In genomic region chr1:44125590-44125989, GRCm38 (mm10) we compare ENCODE assay signal across 22 mouse cellular contexts. TPM values are rescaled to one million over a fixed set of nuclear protein-coding genes. Genes with fewer than 3 reads are reported as not detected.
DNase-seq lines count a peak whose midpoint lies in the region; ATAC-seq and TF ChIP-seq lines count a peak whose summit lies in the region.
"Had no signal": no experiment of that assay in that cellular context is flagged by ENCODE, and none has a peak within 500 bp of the region (broad histone marks: within the 10 kb centered on the region; RNA-seq: fewer than 3 reads in every experiment).

No protein-coding gene starts in this region.

- WGBS in hindbrain, embryonic 10.5 days, result 95% methylated on average over 4 of the region's 4 CpGs

- no peaks in the 10 kb centered on the region for H3K79me2 ChIP-seq in CH12.LX (replicated peaks; ENCODE audit: control insufficient read depth, extremely low read depth, insufficient read depth, poor library complexity, severe bottlenecking)

- H3K9me3 ChIP-seq in CH12.LX (replicated peaks; ENCODE audit: low read length), result no peaks in the 10 kb centered on the region
- no peaks in the 10 kb centered on the region for H3K9me3 ChIP-seq in hindbrain, embryonic 10.5 days
- H3K9me3 ChIP-seq: embryonic facial prominence, embryonic 10.5 days; embryonic facial prominence, embryonic 12.5 days; forebrain, embryonic 13.5 days; forebrain, embryonic 15.5 days had no signal

- no peaks in the 10 kb centered on the region for H3K36me3 ChIP-seq in CH12.LX (replicated peaks in 1 of 2; ENCODE audit: control insufficient read depth in 1 of 2, insufficient read depth in 1 of 2, low read length in 1 of 2)
- H3K36me3 ChIP-seq in hindbrain, embryonic 10.5 days, result peaks cover 56% of the 10 kb centered on the region

- no peak overlapping the region for H3K9ac ChIP-seq in CH12.LX (ENCODE audit: insufficient read depth, low read depth)
- H3K9ac ChIP-seq: embryonic facial prominence, embryonic 12.5 days; forebrain, embryonic 13.5 days; forebrain, embryonic 15.5 days; forebrain, postnatal 0 days had no signal

- TF ChIP-seq RAD21 in CH12.LX (IDR thresholded peaks at IDR 0.05; ENCODE audit: low read depth, low read length), result no peak

- dilution Hi-C loops in CH12.LX (cut with MboI; ENCODE audit: extremely low pct_ligation_motif_present, extremely low pct_unique_long_range_greater_than_20kb, low sequenced_read_pairs), result no loop called here

- no peak for TF ChIP-seq CTCF in CH12.LX (conservative IDR thresholded peaks at IDR 0.05 in 1 of 2, IDR thresholded peaks at IDR 0.05 in 1 of 2; ENCODE audit: low read depth in 2 of 2, low read length in 2 of 2)

- no peak overlapping the region for H3K4me2 ChIP-seq in CH12.LX (ENCODE audit: insufficient read depth, low read depth, poor library complexity, severe bottlenecking)
- H3K4me2 ChIP-seq: embryonic facial prominence, embryonic 12.5 days; forebrain, embryonic 13.5 days; forebrain, embryonic 15.5 days had no signal

- no peak overlapping the region for H3K27ac ChIP-seq in CH12.LX (ENCODE audit: insufficient read depth, low read depth)
- H3K27ac ChIP-seq in hindbrain, embryonic 10.5 days, result no peak overlapping the region
- H3K27ac ChIP-seq: embryonic facial prominence, embryonic 10.5 days; embryonic facial prominence, embryonic 12.5 days; forebrain, embryonic 13.5 days; forebrain, embryonic 15.5 days had no signal

- peak; percentile 51 for ATAC-seq in granulocyte monocyte progenitor cell, adult 5-6 weeks (replicated peaks; ENCODE audit: poor library complexity, severe bottlenecking)
- peak; percentile 44 for ATAC-seq in megakaryocyte progenitor cell, adult 5-6 weeks (replicated peaks; ENCODE audit: poor library complexity)
- ATAC-seq: CD4-positive, CD25-positive, alpha-beta regulatory T cell, adult 4 months; forebrain, embryonic 13.5 days; forebrain, embryonic 15.5 days; forebrain, postnatal 0 days had no signal

- no peak for TF ChIP-seq POLR2A in CH12.LX (IDR thresholded peaks at IDR 0.05; ENCODE audit: low read depth, low read length)

- H3K4me3 ChIP-seq in CH12.LX (replicated peaks in 1 of 3; ENCODE audit: low read depth in 2 of 3, low read length in 2 of 3, poor library complexity in 1 of 3), result no peak overlapping the region
- no peak overlapping the region for H3K4me3 ChIP-seq in hindbrain, embryonic 10.5 days
- H3K4me3 ChIP-seq: embryonic facial prominence, embryonic 10.5 days; embryonic facial prominence, embryonic 12.5 days; forebrain, embryonic 13.5 days; forebrain, embryonic 15.5 days had no signal

- no peaks in the 10 kb centered on the region for H3K27me3 ChIP-seq in CH12.LX (replicated peaks)
- H3K27me3 ChIP-seq in hindbrain, embryonic 10.5 days (ENCODE audit: insufficient read depth, poor library complexity, severe bottlenecking), result no peaks in the 10 kb centered on the region
- H3K27me3 ChIP-seq: embryonic facial prominence, embryonic 12.5 days; forebrain, embryonic 13.5 days; forebrain, embryonic 15.5 days had no signal

- peak; percentile 30 for DNase-seq in CH12.LX (ENCODE audit: extremely low read depth)
- DNase-seq in MEL-GATA-1-ER (ENCODE audit: extremely low read depth, low read depth), result peak; percentile 20
- no peak for DNase-seq in embryo, embryonic 10.5 days (ENCODE audit: low spot score)
- no peak for DNase-seq in hindbrain, embryonic 10.5 days (ENCODE audit: low spot score)
- DNase-seq in left cerebral cortex, adult 9 months (ENCODE audit: low spot score in 2 of 2), result no peak
- DNase-seq: adrenal gland, adult 2 months; adrenal gland, postnatal 10 days; adrenal gland, postnatal 36 days; B cell, adult 2 months; cerebellum, adult 11-12 months; cerebellum, adult 2 months; cerebellum, adult 9-10 months; cerebellum, postnatal 10 days; cerebellum, postnatal 25 days; forebrain, postnatal 0 days had no signal

- peaks cover 4 to 7% of the 10 kb centered on the region in 2 experiments for H3K4me1 ChIP-seq in CH12.LX (ENCODE audit: control insufficient read depth in 1 of 2, insufficient read depth in 2 of 2)
- peaks cover under 1% of the 10 kb centered on the region for H3K4me1 ChIP-seq in hindbrain, embryonic 10.5 days (replicated peaks)

- in situ Hi-C loops in CH12.LX (cut with MboI; ENCODE audit: low pct_ligation_motif_present, low pct_unique_long_range_greater_than_20kb, low sequenced_read_pairs), result no loop called here

- no peak for TF ChIP-seq EP300 in CH12.LX (IDR thresholded peaks at IDR 0.05; ENCODE audit: low read length)

TF ChIP-seq in CH12.LX, 34 proteins besides CTCF, POLR2A, EP300 and RAD21:
- TF ChIP-seq SIN3A (IDR thresholded peaks at IDR 0.05; ENCODE audit: low read length) (no peak), UBTF (IDR thresholded peaks at IDR 0.05; ENCODE audit: low read depth, low read length) (no peak), ELF1 (IDR thresholded peaks at IDR 0.05; ENCODE audit: low read depth, low read length) (no peak), RCOR1 (conservative IDR thresholded peaks at IDR 0.05; ENCODE audit: low read depth, low read length) (no peak), MYC (IDR thresholded peaks at IDR 0.05; ENCODE audit: low read depth, low read length) (no peak), MAX (IDR thresholded peaks at IDR 0.05; ENCODE audit: low read length) (no peak), NRF1 (IDR thresholded peaks at IDR 0.05; ENCODE audit: low read depth, low read length) (no peak), CHD2 (IDR thresholded peaks at IDR 0.05; ENCODE audit: low read length) (no peak), USF2 (conservative IDR thresholded peaks at IDR 0.05; ENCODE audit: low read depth, low read length) (no peak), USF1 (IDR thresholded peaks at IDR 0.05; ENCODE audit: low read depth, low read length) (no peak), CHD1 (IDR thresholded peaks at IDR 0.05; ENCODE audit: low read depth, low read length) (no peak), POLR2AphosphoS2 (IDR thresholded peaks at IDR 0.05; ENCODE audit: low read depth, low read length) (no peak), GABPA (IDR thresholded peaks at IDR 0.05; ENCODE audit: insufficient replicate concordance, low read depth, low read length) (no peak), PAX5 (IDR thresholded peaks at IDR 0.05; ENCODE audit: low read length) (no peak), MAZ (IDR thresholded peaks at IDR 0.05; ENCODE audit: low read depth, low read length) (no peak)
TF ChIP-seq in CH12.LX: peak in this region for 0.

RNA-seq across cellular contexts. Expression of gene Bivm, which starts 6.8 kb away (rescaled TPM):
- total RNA-seq in CH12.LX (2012; rRNA removed), result 0.04 TPM in 1 of 2 replicates, not detected in the other
- 0.05 and 0.11 TPM in 2 replicates for total RNA-seq in CH12.LX (2014; rRNA removed)
- polyA plus RNA-seq in CH12.LX (2012; ENCODE audit: insufficient read length, low read depth), result 0.07 and 0.09 TPM in 2 replicates
- total RNA-seq in granulocyte monocyte progenitor cell, adult 5-6 weeks (2014; fragmentation: Nextera tagmentation), result 11.5 and 17.5 TPM in 2 replicates
- total RNA-seq in granulocyte monocyte progenitor cell, adult 5-6 weeks (2017), result 7.0 and 10.6 TPM in 2 replicates
- 17.9 and 20.6 TPM in 2 replicates for total RNA-seq in megakaryocyte progenitor cell, adult 5-6 weeks (2015)
- total RNA-seq in megakaryocyte progenitor cell, adult 5-6 weeks (2017), result 10.1 and 10.9 TPM in 2 replicates
- 19.9 and 21.2 TPM in 2 replicates for polyA plus RNA-seq in hindbrain, embryonic 10.5 days (2016; fragmentation: Nextera tagmentation; extraction: Ambion mirVana)

RNA-seq across cellular contexts. Expression of gene Kdelc1, which starts 7.0 kb away (rescaled TPM):
- total RNA-seq in CH12.LX (2012; rRNA removed) (0.04 TPM in 1 of 2 replicates, not detected in the other), CH12.LX (2014; rRNA removed) (not detected in 2 replicates)
- polyA plus RNA-seq in CH12.LX (2012; ENCODE audit: insufficient read length, low read depth), result 0.16 TPM in 1 of 2 replicates, not detected in the other
- 38.3 and 40.7 TPM in 2 replicates for total RNA-seq in granulocyte monocyte progenitor cell, adult 5-6 weeks (2014; fragmentation: Nextera tagmentation)
- 33.4 and 35.5 TPM in 2 replicates for total RNA-seq in granulocyte monocyte progenitor cell, adult 5-6 weeks (2017)
- 38.7 and 41.8 TPM in 2 replicates for total RNA-seq in megakaryocyte progenitor cell, adult 5-6 weeks (2015)
- total RNA-seq in megakaryocyte progenitor cell, adult 5-6 weeks (2017), result 34.3 and 35.7 TPM in 2 replicates
- polyA plus RNA-seq in hindbrain, embryonic 10.5 days (2016; fragmentation: Nextera tagmentation; extraction: Ambion mirVana), result 47.9 and 59.4 TPM in 2 replicates

RNA-seq across cellular contexts. Expression of gene Ercc5, which starts 22.0 kb away (rescaled TPM):
- total RNA-seq in CH12.LX (2012; rRNA removed), result 9.8 and 11.7 TPM in 2 replicates
- total RNA-seq in CH12.LX (2014; rRNA removed), result 7.1 and 7.4 TPM in 2 replicates
- polyA plus RNA-seq in CH12.LX (2012; ENCODE audit: insufficient read length, low read depth), result 8.2 and 8.9 TPM in 2 replicates
- total RNA-seq in granulocyte monocyte progenitor cell, adult 5-6 weeks (2014; fragmentation: Nextera tagmentation), result 7.8 and 11.2 TPM in 2 replicates
- 4.8 and 7.9 TPM in 2 replicates for total RNA-seq in granulocyte monocyte progenitor cell, adult 5-6 weeks (2017)
- 5.9 and 7.1 TPM in 2 replicates for total RNA-seq in megakaryocyte progenitor cell, adult 5-6 weeks (2015)
- total RNA-seq in megakaryocyte progenitor cell, adult 5-6 weeks (2017), result 6.2 and 12.7 TPM in 2 replicates
- 26.2 and 27.9 TPM in 2 replicates for polyA plus RNA-seq in hindbrain, embryonic 10.5 days (2016; fragmentation: Nextera tagmentation; extraction: Ambion mirVana)

RNA-seq across cellular contexts. Expression of gene Tex30, which starts 23.3 kb away (rescaled TPM):
- total RNA-seq in CH12.LX (2012; rRNA removed), result 54.2 and 69.8 TPM in 2 replicates
- total RNA-seq in CH12.LX (2014; rRNA removed), result 196 and 211 TPM in 2 replicates
- polyA plus RNA-seq in CH12.LX (2012; ENCODE audit: insufficient read length, low read depth), result 89.6 and 111 TPM in 2 replicates
- total RNA-seq in granulocyte monocyte progenitor cell, adult 5-6 weeks (2014; fragmentation: Nextera tagmentation), result 64.6 and 67.6 TPM in 2 replicates
- 51.4 and 74.2 TPM in 2 replicates for total RNA-seq in granulocyte monocyte progenitor cell, adult 5-6 weeks (2017)
- total RNA-seq in megakaryocyte progenitor cell, adult 5-6 weeks (2015), result 104 and 105 TPM in 2 replicates
- 69.6 and 78.2 TPM in 2 replicates for total RNA-seq in megakaryocyte progenitor cell, adult 5-6 weeks (2017)
- 94.6 and 112 TPM in 2 replicates for polyA plus RNA-seq in hindbrain, embryonic 10.5 days (2016; fragmentation: Nextera tagmentation; extraction: Ambion mirVana)

Comparison
In these comparisons a context has a peak if more than half of its experiments do, and no peak if none do; other contexts are left out.
1. DNase-seq: peak in CH12.LX (single experiment) and MEL-GATA-1-ER (single experiment); none in embryo, embryonic 10.5 days (single experiment), hindbrain, embryonic 10.5 days (single experiment) and left cerebral cortex, adult 9 months (0 of 2).
2. RNA of gene Bivm, which starts 6.8 kb away (total RNA-seq): 10.1 to 20.6 TPM in megakaryocyte progenitor cell, adult 5-6 weeks and 7.0 to 17.5 TPM in granulocyte monocyte progenitor cell, adult 5-6 weeks; 0.04 to 0.11 TPM in CH12.LX; every median in the first group is over 4 times any median in the second.
3. RNA of gene Kdelc1, which starts 7.0 kb away (total RNA-seq): 34.3 to 41.8 TPM in megakaryocyte progenitor cell, adult 5-6 weeks and 33.4 to 40.7 TPM in granulocyte monocyte progenitor cell, adult 5-6 weeks; 0.04 TPM in CH12.LX; every median in the first group is over 10 times any median in the second.